Mouse (Mus musculus) kidney, embryonic 15.5 days (tissue): ENCODE measurements around the gene Tlk2. TPM values are rescaled to one million over a fixed set of nuclear protein-coding genes. Genes with fewer than 3 reads are reported as not detected.

Experiments used
- ATAC-seq: fragments of 200-750 bp; cut with Nextera tagmentation; replicated peaks from 2 replicates; pipeline ENCODE4 v1.8.0; 2017; ENCODE audit warnings: moderate TSS enrichment; ENCODE audit not compliant: low FRiP score
- H3K27ac ChIP-seq: fragments of 300-500 bp; sonication (generic); 2 replicates; pipeline ENCODE4 v1.5.1; 2015; ENCODE audit warnings: mild to moderate bottlenecking, inconsistent platforms
- H3K27me3 ChIP-seq: fragments of 300-500 bp; sonication (generic); 2 replicates; pipeline ENCODE4 v1.6.1; 2015; ENCODE audit warnings: inconsistent platforms
- H3K36me3 ChIP-seq: fragments of 300-500 bp; sonication (generic); 2 replicates; pipeline ENCODE4 v1.6.1; 2015; ENCODE audit warnings: inconsistent platforms
- H3K4me1 ChIP-seq: fragments of 300-500 bp; sonication (generic); 2 replicates; pipeline ENCODE4 v1.6.1; 2015; ENCODE audit warnings: inconsistent platforms
- H3K4me2 ChIP-seq: fragments of 300-500 bp; sonication (generic); 2 replicates; pipeline ENCODE4 v1.6.1; 2015; ENCODE audit warnings: moderate library complexity, mild to moderate bottlenecking, inconsistent platforms
- H3K4me3 ChIP-seq: fragments of 300-500 bp; sonication (generic); replicated peaks from 2 replicates; pipeline ENCODE4 v1.5.1; 2015; ENCODE audit warnings: mild to moderate bottlenecking, inconsistent platforms
- H3K9ac ChIP-seq: fragments of 300-500 bp; sonication (generic); 2 replicates; pipeline ENCODE4 v1.6.1; 2015; ENCODE audit warnings: mild to moderate bottlenecking, inconsistent platforms
- H3K9me3 ChIP-seq: fragments of 300-500 bp; sonication (generic); replicated peaks from 2 replicates; pipeline ENCODE4 v1.6.1; 2016; ENCODE audit warnings: inconsistent platforms
- WGBS: fragments of 180-500 bp; shearing (Covaris S2); methylation state at CpG from one replicate; pipeline ENCODE4 v1.1.7; 2015; ENCODE audit warnings: mixed read lengths; 5-methylcytosine and 5-hydroxymethylcytosine counted together
- polyA plus RNA-seq: library from polyadenylated mRNA; unstranded; fragments of >200 nt; fragmentation: Nextera tagmentation; extraction: Ambion mirVana; gene quantifications from 2 replicates; pipeline ENCODE4 v1.2.1, GENCODE M21; 2015

Gene Tlk2
- polyA plus RNA-seq, 1 experiment from 2014 or later, result 21.1 TPM

- WGBS, result 42% methylated on average over 4 of the region's 4 CpGs
- Histone ChIP-seq H3K9me3 (no peaks in the 10 kb centered on the region), H3K27ac (peak overlapping the region; percentile 96), H3K27me3 (no peaks in the 10 kb centered on the region), H3K4me2 (peak overlapping the region; percentile 81), H3K9ac (no peak overlapping the region), H3K4me3 (peak overlapping the region; percentile 74), H3K4me1 (peaks cover 28% of the 10 kb centered on the region), H3K36me3 (peaks cover 10% of the 10 kb centered on the region)
- no peak for ATAC-seq
Measured at GRCm38 (mm10) chr11:105179523-105179922, 916 bp downstream of the Tlk2 start.

DNA sequence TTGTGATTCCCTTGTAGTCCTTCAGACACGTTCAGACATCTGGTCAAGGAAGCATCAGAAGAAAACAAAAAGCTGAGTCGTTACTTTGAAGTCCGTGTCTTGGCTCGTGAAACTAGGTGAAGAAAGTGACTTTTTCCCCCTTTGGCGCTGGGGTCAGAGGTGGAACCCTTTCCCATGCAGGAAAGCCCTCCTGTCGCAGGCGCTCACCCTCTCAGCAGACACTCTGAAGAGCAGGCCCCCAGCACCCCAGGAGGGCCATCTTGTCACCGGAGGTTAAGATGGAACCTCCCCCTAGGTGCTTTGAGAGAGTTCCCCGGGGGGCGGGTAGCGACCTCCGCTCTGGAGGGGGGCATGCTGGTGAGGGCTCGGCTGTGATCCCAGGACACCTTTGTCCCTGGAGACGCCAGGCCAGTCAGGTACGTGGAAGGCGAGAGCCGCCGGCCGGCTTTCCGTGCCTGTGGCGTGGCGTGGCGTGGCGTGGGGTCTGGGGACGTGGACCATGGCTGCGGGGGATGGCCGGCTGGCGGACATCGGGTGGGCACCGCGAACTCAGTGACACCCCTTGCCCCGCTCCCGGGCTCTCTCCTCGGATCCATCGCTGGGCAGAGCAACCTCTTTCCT, 2.0 kb downstream of the Tlk2 start:
- ATAC-seq, result peak; percentile 35
- H3K27ac ChIP-seq, result peak overlapping the region; percentile 96
- peak overlapping the region; percentile 81 for H3K4me2 ChIP-seq
- WGBS, result under 1% methylated on average over 35 of the region's 35 CpGs
- H3K36me3 ChIP-seq, result peaks cover 18% of the 10 kb centered on the region
- no peaks in the 10 kb centered on the region for H3K9me3 ChIP-seq
- H3K4me1 ChIP-seq, result peaks cover 28% of the 10 kb centered on the region
- H3K27me3 ChIP-seq, result no peaks in the 10 kb centered on the region
- peak overlapping the region; percentile 74 for H3K4me3 ChIP-seq
- H3K9ac ChIP-seq, result peak overlapping the region; percentile 98

GRCm38 (mm10) chr11:105181126-105181637, 2.6 kb downstream of the Tlk2 start:
- peak overlapping the region; percentile 96 for H3K27ac ChIP-seq
- no peaks in the 10 kb centered on the region for H3K9me3 ChIP-seq
- no peaks in the 10 kb centered on the region for H3K27me3 ChIP-seq
- H3K36me3 ChIP-seq, result peaks cover 23% of the 10 kb centered on the region
- peak overlapping the region; percentile 81 for H3K4me2 ChIP-seq
- H3K9ac ChIP-seq, result peak overlapping the region; percentile 98
- peak overlapping the region; percentile 74 for H3K4me3 ChIP-seq
- WGBS, result under 1% methylated on average over 52 of the region's 60 CpGs
- peaks cover 28% of the 10 kb centered on the region for H3K4me1 ChIP-seq
- ATAC-seq, result peak; percentile 98

DNA sequence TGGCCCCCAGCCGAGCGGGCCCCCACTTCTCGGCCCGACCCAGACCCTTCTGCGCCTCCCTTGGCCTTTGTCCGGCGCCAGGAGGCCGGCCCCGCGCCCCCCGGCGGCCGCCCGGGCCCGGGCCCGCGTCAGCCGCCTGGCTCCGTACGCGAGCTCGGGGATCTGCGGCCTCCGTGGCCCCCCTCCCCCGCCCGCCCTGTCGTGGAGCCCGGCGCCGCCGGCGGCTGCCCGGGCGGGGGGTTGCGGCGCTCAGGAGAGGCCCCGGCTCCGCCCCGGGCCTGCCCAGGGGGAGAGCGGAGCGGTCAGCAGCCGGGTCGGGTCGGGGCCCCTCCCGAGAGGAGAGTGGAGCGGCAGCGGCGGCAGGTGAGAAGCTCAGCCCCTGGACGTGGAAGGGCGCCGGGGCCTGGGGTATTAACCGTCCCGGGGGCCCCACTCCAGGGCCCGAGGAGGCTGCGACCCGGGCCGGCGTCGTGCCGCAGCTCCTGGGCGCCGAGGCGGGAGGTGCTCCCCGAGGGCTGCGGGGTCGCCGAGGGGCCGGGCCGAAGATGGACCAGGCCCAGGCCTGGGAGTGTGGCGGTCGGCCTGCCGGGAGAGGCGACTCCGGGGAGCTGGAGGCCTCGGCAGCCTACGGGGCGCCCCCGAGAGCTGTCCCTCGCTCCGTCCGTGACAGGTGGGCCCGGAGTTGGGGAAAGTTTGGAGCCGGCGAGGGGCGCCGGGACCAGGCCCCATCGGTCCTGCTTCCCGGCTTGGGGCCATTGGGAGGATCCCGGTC, 3.3 kb downstream of the Tlk2 start:
- no peaks in the 10 kb centered on the region for H3K27me3 ChIP-seq
- peak overlapping the region; percentile 98 for H3K9ac ChIP-seq
- peaks cover 30% of the 10 kb centered on the region for H3K36me3 ChIP-seq
- H3K4me1 ChIP-seq, result peaks cover 28% of the 10 kb centered on the region
- H3K4me3 ChIP-seq, result peak overlapping the region; percentile 74
- peak overlapping the region; percentile 93 for H3K27ac ChIP-seq
- 5% methylated on average over 72 of the region's 89 CpGs for WGBS
- H3K4me2 ChIP-seq, result peak overlapping the region; percentile 81
- ATAC-seq, result peak; percentile 78
- no peaks in the 10 kb centered on the region for H3K9me3 ChIP-seq

DNA sequence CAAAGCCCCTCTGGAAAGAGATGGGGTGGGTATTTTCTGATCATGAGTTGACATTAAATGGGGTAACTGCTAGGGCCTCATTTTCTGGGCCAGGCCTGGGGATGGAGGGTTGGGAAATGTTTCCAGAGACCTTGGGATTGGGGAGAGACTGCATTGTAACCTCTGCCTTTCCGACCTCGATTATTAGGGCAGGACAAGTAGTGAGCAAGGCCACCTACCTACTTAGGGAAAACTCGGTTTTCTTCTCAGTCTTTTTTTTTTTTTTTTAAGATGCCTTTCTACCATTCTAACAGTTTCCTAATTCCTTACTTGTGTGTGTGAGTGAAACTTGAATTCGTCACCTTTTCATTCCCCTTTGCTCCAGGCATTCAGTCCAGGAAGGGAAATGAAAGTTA, 3.9 kb downstream of the Tlk2 start:
- Histone ChIP-seq H3K9ac (peak overlapping the region; percentile 98), H3K27me3 (no peaks in the 10 kb centered on the region), H3K27ac (peak overlapping the region; percentile 93), H3K4me3 (peak overlapping the region; percentile 74), H3K4me2 (peak overlapping the region; percentile 81), H3K4me1 (peaks cover 28% of the 10 kb centered on the region), H3K36me3 (peaks cover 30% of the 10 kb centered on the region), H3K9me3 (no peaks in the 10 kb centered on the region)
- WGBS, result 5% methylated on average over 4 of the region's 4 CpGs
- no peak for ATAC-seq

- Histone ChIP-seq H3K27ac (no peak overlapping the region), H3K4me3 (no peak overlapping the region), H3K9ac (no peak overlapping the region), H3K4me2 (no peak overlapping the region), H3K4me1 (peaks cover 14% of the 10 kb centered on the region), H3K9me3 (no peaks in the 10 kb centered on the region), H3K36me3 (peaks cover 39% of the 10 kb centered on the region), H3K27me3 (no peaks in the 10 kb centered on the region)
- no peak for ATAC-seq
- WGBS, result 93% methylated on average over 3 of the region's 3 CpGs
Measured at GRCm38 (mm10) chr11:105184678-105185077, 6.1 kb downstream of the Tlk2 start.

DNA sequence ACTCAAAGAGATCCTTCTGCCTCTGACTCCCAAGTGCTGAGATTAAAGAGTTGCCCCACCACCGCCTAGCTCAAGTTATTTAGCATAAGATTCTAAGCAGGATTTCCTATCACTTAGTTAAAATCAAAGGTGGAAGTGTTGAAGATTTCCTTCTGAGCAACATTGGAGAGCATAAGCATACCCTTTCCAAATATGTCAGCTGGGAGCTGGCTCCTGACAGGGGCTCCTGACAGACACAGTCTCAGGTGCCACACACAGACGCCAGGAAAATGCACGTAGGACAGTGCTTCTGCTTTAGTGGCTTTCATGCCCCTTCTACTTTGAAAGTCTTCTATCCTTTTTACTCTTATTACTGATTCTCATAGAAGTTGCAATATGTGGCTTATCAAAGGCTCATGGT, 13.6 kb downstream of the Tlk2 start:
- Histone ChIP-seq H3K36me3 (peaks cover 40% of the 10 kb centered on the region), H3K4me3 (no peak overlapping the region), H3K4me2 (no peak overlapping the region), H3K27ac (no peak overlapping the region), H3K27me3 (no peaks in the 10 kb centered on the region), H3K4me1 (no peaks in the 10 kb centered on the region), H3K9me3 (no peaks in the 10 kb centered on the region), H3K9ac (no peak overlapping the region)
- no peak for ATAC-seq
- 90% methylated on average over 3 of the region's 3 CpGs for WGBS

DNA sequence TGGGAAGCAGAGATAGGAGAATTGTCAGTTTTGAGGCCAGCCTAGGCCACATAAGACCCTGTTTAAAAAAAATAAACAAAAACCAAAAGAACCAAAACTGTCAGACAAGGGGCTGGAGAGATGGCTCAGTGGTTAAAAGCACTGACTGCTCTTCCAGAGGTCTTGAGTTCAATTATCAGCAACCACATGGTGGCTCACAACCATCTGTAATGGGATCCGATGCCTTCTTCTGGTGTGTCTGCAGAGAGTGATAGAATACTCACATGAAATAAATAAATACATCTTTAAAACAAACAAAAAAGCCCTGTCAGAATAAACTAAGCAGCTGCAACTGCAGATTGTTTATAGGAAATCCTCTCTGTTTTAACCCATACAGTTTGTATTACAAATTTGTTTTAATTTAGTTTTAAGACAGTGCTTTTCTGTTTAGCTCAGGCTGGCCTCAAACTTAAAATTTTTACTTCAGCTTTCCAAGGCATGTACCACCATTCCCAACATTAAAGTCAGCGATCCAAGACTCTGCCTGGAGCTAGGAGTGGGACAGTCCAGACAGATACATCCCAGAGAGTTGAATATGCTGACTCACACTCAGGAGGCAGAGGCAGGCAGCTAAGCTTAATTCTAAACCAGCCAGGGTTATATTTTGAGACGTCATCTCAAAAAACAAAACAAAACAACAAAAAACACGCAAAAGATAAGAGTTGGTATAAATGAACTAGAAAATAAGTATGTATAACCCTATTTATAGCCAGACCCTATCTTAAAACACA, 18.5 kb downstream of the Tlk2 start:
- H3K9me3 ChIP-seq, result no peaks in the 10 kb centered on the region
- no peaks in the 10 kb centered on the region for H3K4me1 ChIP-seq
- H3K27ac ChIP-seq, result no peak overlapping the region
- no peaks in the 10 kb centered on the region for H3K27me3 ChIP-seq
- no peak overlapping the region for H3K4me2 ChIP-seq
- WGBS, result 87% methylated on average over 4 of the region's 4 CpGs
- ATAC-seq, result no peak
- H3K9ac ChIP-seq, result no peak overlapping the region
- peaks cover 21% of the 10 kb centered on the region for H3K36me3 ChIP-seq
- no peak overlapping the region for H3K4me3 ChIP-seq

GRCm38 (mm10) chr11:105202403-105202802, 23.8 kb downstream of the Tlk2 start:
- 57% methylated on average over 3 of the region's 3 CpGs for WGBS
- ATAC-seq, result no peak
- no peak overlapping the region for H3K27ac ChIP-seq
- H3K9ac ChIP-seq, result no peak overlapping the region
- H3K4me1 ChIP-seq, result 0 out of 2 replicates have a peak, but pooled peaks cover 6% of the 10 kb centered on the region
- no peak overlapping the region for H3K4me2 ChIP-seq
- H3K9me3 ChIP-seq, result no peaks in the 10 kb centered on the region
- no peaks in the 10 kb centered on the region for H3K27me3 ChIP-seq
- H3K4me3 ChIP-seq, result no peak overlapping the region
- H3K36me3 ChIP-seq, result peaks cover 6% of the 10 kb centered on the region

- H3K4me1 ChIP-seq, result no peaks in the 10 kb centered on the region; the same call in 1 of the 2 replicates
- H3K4me2 ChIP-seq, result no peak overlapping the region
- peaks cover 56% of the 10 kb centered on the region for H3K36me3 ChIP-seq
- no peak for ATAC-seq
- no peak overlapping the region for H3K9ac ChIP-seq
- H3K27ac ChIP-seq, result no peak overlapping the region
- no peaks in the 10 kb centered on the region for H3K9me3 ChIP-seq
- 61% methylated on average over 1 of the region's 1 CpGs for WGBS
- no peaks in the 10 kb centered on the region for H3K27me3 ChIP-seq
- H3K4me3 ChIP-seq, result no peak overlapping the region
Measured at GRCm38 (mm10) chr11:105210007-105210406, 31.4 kb downstream of the Tlk2 start.

GRCm38 (mm10) chr11:105214257-105214656, 35.6 kb downstream of the Tlk2 start:
- H3K9ac ChIP-seq, result no peak overlapping the region
- no peak overlapping the region for H3K4me2 ChIP-seq
- no peaks in the 10 kb centered on the region for H3K27me3 ChIP-seq
- H3K27ac ChIP-seq, result no peak overlapping the region
- H3K9me3 ChIP-seq, result no peaks in the 10 kb centered on the region
- H3K36me3 ChIP-seq, result peaks cover 52% of the 10 kb centered on the region
- H3K4me1 ChIP-seq, result no peaks in the 10 kb centered on the region; the same call in 1 of the 2 replicates
- ATAC-seq, result no peak
- H3K4me3 ChIP-seq, result no peak overlapping the region
- 97% methylated on average over 1 of the region's 1 CpGs for WGBS

DNA sequence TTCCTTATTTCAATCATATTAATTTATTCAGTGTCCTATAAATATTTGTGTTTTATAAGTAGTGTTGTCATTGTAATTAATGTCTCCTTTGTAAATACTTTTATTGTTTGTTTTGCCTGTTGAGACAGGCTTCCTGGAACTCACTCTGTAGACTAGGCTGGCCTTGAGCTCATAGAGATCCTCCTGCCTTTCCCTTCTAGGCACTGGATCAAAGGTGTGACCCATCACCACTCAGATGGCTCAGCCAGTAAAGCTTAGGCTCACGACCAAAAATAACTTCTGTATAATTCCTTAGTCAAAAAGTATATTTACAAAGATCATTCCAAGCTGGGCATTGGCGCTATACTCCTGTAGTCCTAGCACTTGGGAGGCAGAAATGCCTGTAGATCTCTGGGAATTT, 39.2 kb downstream of the Tlk2 start:
- Histone ChIP-seq H3K9ac (no peak overlapping the region), H3K36me3 (peaks cover 45% of the 10 kb centered on the region), H3K27ac (no peak overlapping the region), H3K27me3 (no peaks in the 10 kb centered on the region), H3K4me3 (no peak overlapping the region), H3K4me2 (no peak overlapping the region), H3K9me3 (no peaks in the 10 kb centered on the region), H3K4me1 (no peaks in the 10 kb centered on the region)
- no peak for ATAC-seq
- 77% methylated on average over 2 of the region's 2 CpGs for WGBS
